ENCODE assay signal across 25 mouse cellular contexts in the genomic region with DNA sequence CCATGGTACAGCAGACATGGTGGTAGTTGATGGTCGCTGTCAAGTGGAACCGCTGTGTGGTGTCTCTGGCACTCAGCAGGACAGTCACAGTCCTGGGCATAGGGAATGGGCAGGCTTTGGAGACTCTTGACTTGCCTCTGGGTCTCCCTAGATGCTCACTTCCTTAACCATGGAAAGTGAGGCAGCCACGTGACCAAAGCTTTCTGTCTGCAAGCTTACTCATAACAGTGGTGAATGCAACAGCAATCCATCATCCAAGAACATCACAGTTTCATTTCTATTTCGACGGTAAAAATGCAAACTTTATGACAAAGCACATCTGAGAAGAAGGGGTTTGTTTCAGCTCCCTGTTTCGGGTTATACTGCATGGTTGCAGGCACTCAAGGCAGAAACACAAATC. TPM values are rescaled to one million over a fixed set of nuclear protein-coding genes. Genes with fewer than 3 reads are reported as not detected.
DNase-seq lines count a peak whose midpoint lies in the region; TF ChIP-seq lines count a peak whose summit lies in the region.
"Had no signal": no experiment of that assay in that cellular context is flagged by ENCODE, and none has a peak within 500 bp of the region (broad histone marks: within the 10 kb centered on the region; RNA-seq: fewer than 3 reads in every experiment).

No protein-coding gene starts in this region.

- in situ Hi-C loops in CH12.LX (cut with MboI; ENCODE audit: low pct_ligation_motif_present, low pct_unique_long_range_greater_than_20kb, low sequenced_read_pairs), result no loop called here

- no peaks in the 10 kb centered on the region for H3K27me3 ChIP-seq in CH12.LX (replicated peaks)
- no peaks in the 10 kb centered on the region for H3K27me3 ChIP-seq in myocyte (ENCODE audit: control insufficient read depth, insufficient read depth, insufficient read length)
- H3K27me3 ChIP-seq: forebrain, embryonic 13.5 days had no signal

- DNase-seq in 3T3-L1 (ENCODE audit: low read depth, low spot score) (peak; percentile 52), 416B (ENCODE audit: low read depth) (peak; percentile 10), CH12.LX (ENCODE audit: extremely low read depth) (no peak)
- DNase-seq in left cerebral cortex, adult 2 months (ENCODE audit: extremely low spot score in 1 of 2, low spot score in 2 of 2), result no peak
- no peak for DNase-seq in gastrocnemius, postnatal 10 days
- DNase-seq: adrenal gland, postnatal 10 days; adrenal gland, postnatal 36 days; cerebellum, adult 18-20 months; cerebellum, adult 9-10 months; cerebellum, postnatal 14 days; gastrocnemius, postnatal 14 days; heart, postnatal 14 days; heart, postnatal 4 days had no signal

- dilution Hi-C loops in CH12.LX (cut with MboI; ENCODE audit: extremely low pct_ligation_motif_present, extremely low pct_unique_long_range_greater_than_20kb, low sequenced_read_pairs), result no loop called here

- no peak overlapping the region for H3K4me3 ChIP-seq in CH12.LX (replicated peaks in 1 of 3; ENCODE audit: low read depth in 2 of 3, low read length in 2 of 3, poor library complexity in 1 of 3)
- no peak overlapping the region for H3K4me3 ChIP-seq in myocyte
- no peak overlapping the region for H3K4me3 ChIP-seq in left cerebral cortex, adult 2 months
- H3K4me3 ChIP-seq: forebrain, embryonic 10.5 days; forebrain, embryonic 13.5 days; heart, embryonic 13.5 days had no signal

- no peaks in the 10 kb centered on the region for H3K36me3 ChIP-seq in CH12.LX (replicated peaks in 1 of 2; ENCODE audit: control insufficient read depth in 1 of 2, insufficient read depth in 1 of 2, low read length in 1 of 2)
- no peaks in the 10 kb centered on the region for H3K36me3 ChIP-seq in myocyte (ENCODE audit: control insufficient read depth, insufficient read depth)
- H3K36me3 ChIP-seq: forebrain, embryonic 10.5 days; G1E; heart, embryonic 13.5 days had no signal

- no peak for TF ChIP-seq CTCF in CH12.LX (conservative IDR thresholded peaks at IDR 0.05 in 1 of 2, IDR thresholded peaks at IDR 0.05 in 1 of 2; ENCODE audit: low read depth in 2 of 2, low read length in 2 of 2)
- no peak for TF ChIP-seq CTCF in left cerebral cortex, adult 2 months (IDR thresholded peaks at IDR 0.05)

- H3K27ac ChIP-seq in CH12.LX (ENCODE audit: insufficient read depth, low read depth), result no peak overlapping the region
- no peak overlapping the region for H3K27ac ChIP-seq in left cerebral cortex, adult 2 months
- H3K27ac ChIP-seq: forebrain, embryonic 10.5 days; forebrain, embryonic 13.5 days; heart, embryonic 13.5 days; hindbrain, embryonic 14.5 days; hindbrain, postnatal 0 days had no signal

- H3K4me1 ChIP-seq in CH12.LX (ENCODE audit: control insufficient read depth in 1 of 2, insufficient read depth in 2 of 2), result peaks cover 0 to 10% of the 10 kb centered on the region in 2 experiments; a peak in 1 of 4 replicates
- H3K4me1 ChIP-seq: forebrain, embryonic 10.5 days; forebrain, embryonic 13.5 days; heart, embryonic 13.5 days had no signal

- intact Hi-C loops in left cerebral cortex, adult 2 months (cut with DNase I), result no loop called here

- TF ChIP-seq EP300 in CH12.LX (IDR thresholded peaks at IDR 0.05; ENCODE audit: low read length), result no peak

- no peaks in the 10 kb centered on the region for H3K9me3 ChIP-seq in CH12.LX (replicated peaks; ENCODE audit: low read length)
- H3K9me3 ChIP-seq: forebrain, embryonic 10.5 days; forebrain, embryonic 13.5 days; G1E; heart, embryonic 13.5 days had no signal

- H3K4me2 ChIP-seq in CH12.LX (ENCODE audit: insufficient read depth, low read depth, poor library complexity, severe bottlenecking), result no peak overlapping the region
- no peak overlapping the region for H3K4me2 ChIP-seq in myocyte (ENCODE audit: low read depth)
- H3K4me2 ChIP-seq: forebrain, embryonic 13.5 days; heart, embryonic 13.5 days; hindbrain, embryonic 14.5 days had no signal

- H3K79me2 ChIP-seq in CH12.LX (replicated peaks; ENCODE audit: control insufficient read depth, extremely low read depth, insufficient read depth, poor library complexity, severe bottlenecking), result no peaks in the 10 kb centered on the region
- H3K79me2 ChIP-seq in myocyte (ENCODE audit: control insufficient read depth, insufficient read depth), result no peaks in the 10 kb centered on the region

- no peak for TF ChIP-seq RAD21 in CH12.LX (IDR thresholded peaks at IDR 0.05; ENCODE audit: low read depth, low read length)

- TF ChIP-seq POLR2A in CH12.LX (IDR thresholded peaks at IDR 0.05; ENCODE audit: low read depth, low read length) (no peak), myocyte (IDR thresholded peaks at IDR 0.05; ENCODE audit: insufficient read length, low read depth) (no peak)

- H3K9ac ChIP-seq in CH12.LX (ENCODE audit: insufficient read depth, low read depth), result no peak overlapping the region
- H3K9ac ChIP-seq: forebrain, embryonic 13.5 days; heart, embryonic 13.5 days; hindbrain, embryonic 14.5 days had no signal

- H3ac ChIP-seq in myocyte (ENCODE audit: control insufficient read depth, insufficient read length), result no peak overlapping the region

TF ChIP-seq in CH12.LX, 34 proteins besides CTCF, POLR2A, EP300 and RAD21:
- no peak for TF ChIP-seq ZKSCAN1 (IDR thresholded peaks at IDR 0.05; ENCODE audit: borderline replicate concordance, low read depth, low read length)
- peak; percentile 38 for TF ChIP-seq USF1 (IDR thresholded peaks at IDR 0.05; ENCODE audit: low read depth, low read length)
- 0 out of 2 replicates have a peak, but pooled peaks have one; percentile 24 for TF ChIP-seq BHLHE40 (IDR thresholded peaks at IDR 0.05; ENCODE audit: low read depth, low read length)

TF ChIP-seq in myocyte, 11 proteins besides CTCF, POLR2A, EP300 and RAD21:
- TF ChIP-seq MAX (IDR thresholded peaks at IDR 0.05; ENCODE audit: low read depth), result no peak
- peak; percentile 63 for TF ChIP-seq USF1 (IDR thresholded peaks at IDR 0.05; ENCODE audit: low read depth)
- TF ChIP-seq E2F4 (IDR thresholded peaks at IDR 0.05; ENCODE audit: insufficient read depth), result no peak
- TF ChIP-seq MYOD1 (IDR thresholded peaks at IDR 0.05; ENCODE audit: control insufficient read depth in 1 of 3, insufficient read length in 2 of 3, low read depth in 2 of 3), result no peak
- TF ChIP-seq REST (IDR thresholded peaks at IDR 0.05; ENCODE audit: insufficient read depth, insufficient read length), result no peak
- no peak for TF ChIP-seq TCF3 (IDR thresholded peaks at IDR 0.05; ENCODE audit: insufficient read length, low read depth)

RNA-seq across cellular contexts. Expression of gene Ptpdc1, which starts 17.6 kb away (rescaled TPM):
- total RNA-seq in CH12.LX (2012; rRNA removed) (not detected in 2 replicates), CH12.LX (2014; rRNA removed) (0.15 TPM in 1 of 2 replicates, not detected in the other)
- polyA plus RNA-seq in CH12.LX (2012; ENCODE audit: insufficient read length, low read depth) (0.10 TPM in 1 of 2 replicates, not detected in the other), myocyte (2012; fragmentation: generic; extraction: Trizol) (4.4 TPM)
- total RNA-seq in left cerebral cortex, adult 2 months (2021), result 10 to 100 TPM; 22.9 to 28.5 TPM
- total RNA-seq in gastrocnemius, postnatal 10 days (2021), result 10 to 100 TPM in 1 of 2 experiments, 1 to 10 TPM in 1; 8.1 to 10.4 TPM
- polyA plus RNA-seq: G1E had no signal

RNA-seq across cellular contexts. Expression of gene Barx1, which starts 19.7 kb away (rescaled TPM):
- not detected in 2 replicates for total RNA-seq in CH12.LX (2012; rRNA removed)
- not detected in 2 replicates for total RNA-seq in CH12.LX (2014; rRNA removed)
- not detected in 2 replicates for polyA plus RNA-seq in CH12.LX (2012; ENCODE audit: insufficient read length, low read depth)
- not detected for polyA plus RNA-seq in myocyte (2012; fragmentation: generic; extraction: Trizol)
- not detected for total RNA-seq in left cerebral cortex, adult 2 months (2021)
- not detected for total RNA-seq in gastrocnemius, postnatal 10 days (2021)
- total RNA-seq: adrenal gland, postnatal 36 days; G1E; gastrocnemius, adult 18-20 months; gastrocnemius, postnatal 14 days; gastrocnemius, postnatal 4 days; heart, postnatal 14 days; heart, postnatal 4 days; hindbrain, postnatal 0 days had no signal
- polyA plus RNA-seq: activated CD4-positive, CD25-positive, alpha-beta regulatory T cell, adult 4 months; forebrain, embryonic 13.5 days; forebrain, embryonic 16.5 days; G1E; hindbrain, embryonic 14.5 days; hindbrain, postnatal 0 days; inflammation-experienced regulatory T-cells, adult 6 months had no signal

Comparison
In these comparisons a context has a peak if more than half of its experiments do, and no peak if none do; other contexts are left out.
1. DNase-seq: peak in 3T3-L1 (single experiment) and 416B (single experiment); none in CH12.LX (single experiment), left cerebral cortex, adult 2 months (0 of 2) and gastrocnemius, postnatal 10 days (single experiment).
2. RNA of gene Ptpdc1, which starts 17.6 kb away (total RNA-seq): 22.9 to 28.5 TPM in left cerebral cortex, adult 2 months and 8.1 to 10.4 TPM in gastrocnemius, postnatal 10 days; 0.15 TPM in CH12.LX; every median in the first group is over 4 times any median in the second.